Mouse (Mus musculus): ENCODE data around the gene Tyw3.
"Not testable (repeated sequence)": the region's sequence is repeated elsewhere in the genome, so short reads cannot be mapped to it uniquely, and the experiment has no call there.

The Tyw3 gene

GRCm38 (mm10) chr3:154596934-154597554 is at the start of gene Tyw3:
Tyw3 (minus strand) TSS chr3:154597104.
- ChIA-PET POLR2A (interaction anchor here (0.5 to 3.0 kb wide), 94 partner anchors 8 to 1792 kb away, joined by 3 to 19 read pairs (median 4); partner anchors contain the start of genes Fpgt (in 3 of the 4), Lrriq3 (in 3 of the 4), Acadm (in 2 of the 4) and Erich3 (in 2 of the 4)), CTCF (interaction anchor here (0.5 to 1.8 kb wide), 41 partner anchors 9 to 521 kb away, joined by 3 to 14 read pairs (median 4); partner anchors contain the start of genes Erich3 (in 1 of the 4) and Lhx8 (in 1 of the 4))

- CTCF ChIA-PET, result no interaction called here
- POLR2A ChIA-PET, result no interaction called here
Observed at GRCm38 (mm10) chr3:154633091-154633490, 36.2 kb upstream of the Tyw3 start.

- CTCF ChIA-PET, result not testable (repeated sequence)
- POLR2A ChIA-PET, result interaction anchor here in 2 of 4 experiments (0.8 to 1.0 kb wide), 2 partner anchors 34 kb away, joined by 3 to 4 read pairs; partner anchors contain the start of genes Cryz (in 2 of the 2) and Tyw3 (in 2 of the 2)
Observed at GRCm38 (mm10) chr3:154631281-154631680, 34.4 kb upstream of the Tyw3 start.

- ChIA-PET CTCF (interaction anchor here in 2 of 4 experiments (1.3 to 2.4 kb wide), 2 partner anchors 31 to 32 kb away, joined by 4 to 6 read pairs; partner anchors contain the start of genes Cryz (in 2 of the 2) and Tyw3 (in 2 of the 2)), POLR2A (interaction anchor here in 2 of 4 experiments (0.7 to 1.6 kb wide), 2 partner anchors 31 to 1786 kb away, joined by 5 to 6 read pairs; partner anchors contain the start of gene Tyw3 (in 1 of the 2))
Observed at GRCm38 (mm10) chr3:154628284-154628683, 31.4 kb upstream of the Tyw3 start.

- ChIA-PET POLR2A (interaction anchor here in 1 of 4 experiments (1.6 kb wide), 1 partner anchor 19 kb away, joined by 6 read pairs; the partner anchor contains the start of genes Cryz and Tyw3), CTCF (no interaction called here)
Observed at GRCm38 (mm10) chr3:154616106-154616505, 19.2 kb upstream of the Tyw3 start.

- CTCF ChIA-PET, result no interaction called here
- POLR2A ChIA-PET, result interaction anchor here in 1 of 4 experiments (2.3 kb wide), 1 partner anchor 18 kb away, joined by 14 read pairs; the partner anchor contains the start of genes Cryz and Tyw3
Observed at GRCm38 (mm10) chr3:154615304-154615703, 18.4 kb upstream of the Tyw3 start.

GRCm38 (mm10) chr3:154614771-154615170 is 17.9 kb upstream of the Tyw3 start:
- POLR2A ChIA-PET, result interaction anchor here in 1 of 4 experiments (2.3 kb wide), 1 partner anchor 18 kb away, joined by 14 read pairs; the partner anchor contains the start of genes Cryz and Tyw3
- CTCF ChIA-PET, result interaction anchor here in 1 of 4 experiments (1.1 kb wide), 1 partner anchor 18 kb away, joined by 6 read pairs; the partner anchor contains the start of genes Cryz and Tyw3

- CTCF ChIA-PET, result interaction anchor here in 1 of 4 experiments (0.7 kb wide), 1 partner anchor 80 kb away, joined by 3 read pairs; no protein-coding TSS in a partner anchor
- POLR2A ChIA-PET, result interaction anchor here in 3 of 4 experiments (1.1 to 2.4 kb wide), 4 partner anchors 10 to 15 kb away, joined by 3 to 7 read pairs (median 5); partner anchors contain the start of genes Tyw3 (in 3 of the 3) and Cryz (in 2 of the 3)
Observed at GRCm38 (mm10) chr3:154611888-154612287, 15.0 kb upstream of the Tyw3 start.

GRCm38 (mm10) chr3:154607896-154608295 is 11.0 kb upstream of the Tyw3 start:
- POLR2A ChIA-PET, result interaction anchor here (0.6 to 1.3 kb wide), 6 partner anchors 11 to 483 kb away, joined by 4 to 7 read pairs (median 4); partner anchors contain the start of genes Cryz (in 3 of the 4) and Tyw3 (in 3 of the 4)
- CTCF ChIA-PET, result interaction anchor here in 1 of 4 experiments (0.6 to 1.2 kb wide), 2 partner anchors 11 to 13 kb away, joined by 3 to 7 read pairs; partner anchors contain the start of genes Cryz and Tyw3

- CTCF ChIA-PET, result no interaction called here
- POLR2A ChIA-PET, result interaction anchor here in 2 of 4 experiments (1.3 to 1.4 kb wide), 2 partner anchors 8 to 11 kb away, joined by 3 to 4 read pairs; partner anchors contain the start of genes Cryz (in 1 of the 2) and Tyw3 (in 1 of the 2)
Observed at GRCm38 (mm10) chr3:154604871-154605270, 8.0 kb upstream of the Tyw3 start.

GRCm38 (mm10) chr3:154602141-154602540 is 5.2 kb upstream of the Tyw3 start:
- CTCF ChIA-PET, result no interaction called here
- POLR2A ChIA-PET, result interaction anchor here in 1 of 4 experiments (0.7 kb wide), 1 partner anchor 10 kb away, joined by 3 read pairs; no protein-coding TSS in a partner anchor

GRCm38 (mm10) chr3:154597561-154597960 is 657 bp upstream of the Tyw3 start:
- CTCF ChIA-PET, result interaction anchor here (0.5 to 1.8 kb wide), 23 partner anchors 8 to 440 kb away, joined by 3 to 11 read pairs (median 4); partner anchors contain the start of gene Lhx8 (in 1 of the 4)
- POLR2A ChIA-PET, result interaction anchor here (0.5 to 3.0 kb wide), 57 partner anchors 8 to 1791 kb away, joined by 3 to 19 read pairs (median 4); partner anchors contain the start of genes Erich3 (in 2 of the 4), Fpgt (in 2 of the 4), Lrriq3 (in 2 of the 4) and Acadm (in 1 of the 4)

- CTCF ChIA-PET, result interaction anchor here (0.5 to 1.8 kb wide), 37 partner anchors 9 to 521 kb away, joined by 3 to 14 read pairs (median 4); partner anchors contain the start of genes Erich3 (in 1 of the 4) and Lhx8 (in 1 of the 4)
- POLR2A ChIA-PET, result interaction anchor here (0.5 to 3.0 kb wide), 86 partner anchors 8 to 1682 kb away, joined by 3 to 19 read pairs (median 4); partner anchors contain the start of genes Fpgt (in 3 of the 4), Lrriq3 (in 3 of the 4), Acadm (in 2 of the 4) and Erich3 (in 1 of the 4)
Observed at GRCm38 (mm10) chr3:154596488-154596933, 393 bp downstream of the Tyw3 start, which contains the start of gene Cryz. Cryz (plus strand) TSS chr3:154596711.

- ChIA-PET POLR2A (interaction anchor here in 2 of 4 experiments (0.6 to 1.7 kb wide), 3 partner anchors 9 to 15 kb away, joined by 3 to 14 read pairs (median 7); no protein-coding TSS in a partner anchor), CTCF (interaction anchor here in 1 of 4 experiments (0.6 kb wide), 1 partner anchor 17 kb away, joined by 3 read pairs; no protein-coding TSS in a partner anchor)
Observed at GRCm38 (mm10) chr3:154594156-154594555, 2.7 kb downstream of the Tyw3 start.

GRCm38 (mm10) chr3:154593596-154593995 is 3.3 kb downstream of the Tyw3 start:
- POLR2A ChIA-PET, result interaction anchor here in 3 of 4 experiments (0.5 to 1.7 kb wide), 4 partner anchors 8 to 325 kb away, joined by 3 to 14 read pairs (median 5); no protein-coding TSS in a partner anchor
- CTCF ChIA-PET, result no interaction called here

- ChIA-PET POLR2A (interaction anchor here in 1 of 4 experiments (0.5 kb wide), 1 partner anchor 9 kb away, joined by 6 read pairs; no protein-coding TSS in a partner anchor), CTCF (no interaction called here)
Observed at GRCm38 (mm10) chr3:154591621-154592020, 5.3 kb downstream of the Tyw3 start.

GRCm38 (mm10) chr3:154590971-154591370 is 5.9 kb downstream of the Tyw3 start:
- CTCF ChIA-PET, result no interaction called here
- POLR2A ChIA-PET, result interaction anchor here in 1 of 4 experiments (0.5 kb wide), 1 partner anchor 9 kb away, joined by 6 read pairs; no protein-coding TSS in a partner anchor

- ChIA-PET POLR2A (interaction anchor here in 2 of 4 experiments (1.0 to 1.1 kb wide), 3 partner anchors 10 to 13 kb away, joined by 3 read pairs; partner anchors contain the start of genes Tyw3 (in 2 of the 2) and Cryz (in 1 of the 2)), CTCF (no interaction called here)
Observed at GRCm38 (mm10) chr3:154584351-154584750, 12.6 kb downstream of the Tyw3 start.
